Mouse (Mus musculus) testis, adult 2 months (tissue): Measurements from ENCODE around the gene Nit2. TPM values are rescaled to one million over a fixed set of nuclear protein-coding genes. Genes with fewer than 3 reads are reported as not detected.
A peak's percentile ranks its signal among the peaks of the same experiment; 100 is the strongest.

ENCODE experiments used
- H3K27ac ChIP-seq: fragments of 200-500 bp; 2 replicates; pipeline ENCODE4 v1.5.1; 2012; ENCODE audit warnings: low read depth, low read length; ENCODE audit not compliant: control insufficient read depth, insufficient read depth
- H3K27me3 ChIP-seq: fragments of 200-500 bp; 2 replicates; pipeline ENCODE4 v1.6.1; 2012; ENCODE audit warnings: mild to moderate bottlenecking, low read length, moderate library complexity; ENCODE audit not compliant: control insufficient read depth, insufficient read depth
- H3K36me3 ChIP-seq: fragments of 200-500 bp; 2 replicates; pipeline ENCODE4 v1.6.1; 2012; ENCODE audit warnings: mild to moderate bottlenecking, low read length; ENCODE audit not compliant: control insufficient read depth, insufficient read depth
- H3K4me1 ChIP-seq: fragments of 200-500 bp; 2 replicates; pipeline ENCODE4 v1.6.1; 2012; ENCODE audit warnings: low read length; ENCODE audit not compliant: control insufficient read depth, insufficient read depth
- H3K4me3 ChIP-seq: fragments of 200-500 bp; 2 replicates; pipeline ENCODE4 v1.5.1; 2012; ENCODE audit warnings: low read depth, mild to moderate bottlenecking, low read length, moderate library complexity, mixed read lengths; ENCODE audit not compliant: control insufficient read depth
- CTCF ChIP-seq: fragments of 200-500 bp; IDR thresholded peaks from 2 replicates; pipeline ENCODE4 v1.5.1; 2012; ENCODE audit warnings: low read depth, mild to moderate bottlenecking, inconsistent platforms, low read length, moderate library complexity; ENCODE audit not compliant: control insufficient read depth, insufficient read depth, insufficient replicate concordance
- POLR2A ChIP-seq: fragments of 200-500 bp; IDR thresholded peaks from 2 replicates; pipeline ENCODE4 v1.6.1; 2012; ENCODE audit warnings: low read depth, mild to moderate bottlenecking, inconsistent platforms, low read length, moderate library complexity; ENCODE audit not compliant: control insufficient read depth
- polyA plus RNA-seq: library from polyadenylated mRNA; depleted of rRNA; stranded (reverse); fragments of >200 nt; gene quantifications from 2 replicates; pipeline ENCODE4 v1.2.3, GENCODE M21; 2012

The Nit2 gene
- polyA plus RNA-seq, 1 experiment, result 6.0 TPM

DNA sequence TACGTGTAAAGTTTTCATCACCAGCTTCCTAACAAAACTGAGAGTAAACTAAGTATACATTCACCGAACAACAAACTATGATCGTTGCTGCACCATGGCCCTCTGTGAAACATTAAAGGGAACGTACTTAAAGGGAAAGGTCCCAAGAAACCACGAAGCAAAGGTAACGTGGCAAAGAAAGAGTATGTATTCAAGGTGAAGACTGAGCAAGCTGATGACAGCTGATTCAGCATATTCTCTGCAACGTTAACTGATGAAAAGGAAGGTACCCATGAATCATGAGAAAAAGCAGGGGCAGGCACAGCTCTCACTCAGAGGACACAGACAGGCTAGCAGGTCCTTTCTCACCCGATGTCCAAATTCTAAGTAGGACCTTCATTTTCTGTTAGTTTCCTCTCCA lies 23.2 kb upstream of the Nit2 start:
- no peaks in the 10 kb centered on the region for H3K4me1 ChIP-seq
- H3K4me3 ChIP-seq, result peak overlapping the region; percentile 75
- TF ChIP-seq CTCF (no peak), POLR2A (no peak)
- peaks cover 6% of the 10 kb centered on the region for H3K36me3 ChIP-seq
- no peaks in the 10 kb centered on the region for H3K27me3 ChIP-seq
- H3K27ac ChIP-seq, result no peak overlapping the region

DNA sequence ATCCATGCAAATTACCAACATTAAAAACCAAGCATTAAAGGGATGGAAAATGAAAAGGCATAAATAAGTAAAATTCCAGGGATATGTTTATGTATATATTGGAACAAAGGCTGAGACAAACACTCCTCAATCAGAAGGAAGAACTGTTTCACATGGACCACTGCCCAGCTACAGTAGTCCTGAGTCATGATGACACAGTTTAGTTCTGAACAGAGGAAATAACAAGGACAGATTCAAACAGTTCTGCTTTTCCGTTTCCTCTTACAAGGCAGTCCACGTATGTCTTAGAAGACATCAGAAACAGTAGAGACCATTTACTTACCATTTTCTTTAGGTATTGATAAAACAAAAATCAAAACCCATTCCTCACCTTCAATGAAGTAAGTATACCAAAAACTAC lies 22.4 kb upstream of the Nit2 start:
- peak overlapping the region; percentile 50; the same call in 1 of the 2 replicates for H3K4me3 ChIP-seq
- no peaks in the 10 kb centered on the region for H3K4me1 ChIP-seq
- H3K27me3 ChIP-seq, result no peaks in the 10 kb centered on the region
- H3K36me3 ChIP-seq, result peaks cover 6% of the 10 kb centered on the region
- no peak overlapping the region for H3K27ac ChIP-seq
- TF ChIP-seq CTCF (no peak), POLR2A (no peak)

DNA sequence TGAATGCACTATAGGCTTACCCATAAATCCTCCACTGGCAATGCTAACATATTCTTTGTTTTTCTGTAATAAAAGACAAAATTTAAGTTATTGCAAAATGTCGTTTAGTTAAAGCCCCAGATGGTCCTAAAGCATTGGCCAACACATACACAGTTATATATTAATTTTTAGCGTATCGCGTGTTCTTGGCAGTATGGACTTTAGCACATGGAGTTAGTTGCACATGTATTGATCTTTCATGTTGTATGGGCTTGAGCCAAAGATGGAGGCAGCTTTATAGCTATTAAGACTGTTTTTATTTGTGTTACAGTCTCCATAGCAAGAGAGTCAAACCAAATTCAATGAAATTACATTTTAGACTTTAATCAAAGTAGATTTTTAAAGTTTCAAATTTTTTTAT lies 19.5 kb upstream of the Nit2 start:
- Histone ChIP-seq H3K27me3 (no peaks in the 10 kb centered on the region), H3K4me3 (no peak overlapping the region), H3K36me3 (peaks cover 5% of the 10 kb centered on the region), H3K27ac (no peak overlapping the region), H3K4me1 (no peaks in the 10 kb centered on the region)
- TF ChIP-seq POLR2A (no peak), CTCF (no peak)

DNA sequence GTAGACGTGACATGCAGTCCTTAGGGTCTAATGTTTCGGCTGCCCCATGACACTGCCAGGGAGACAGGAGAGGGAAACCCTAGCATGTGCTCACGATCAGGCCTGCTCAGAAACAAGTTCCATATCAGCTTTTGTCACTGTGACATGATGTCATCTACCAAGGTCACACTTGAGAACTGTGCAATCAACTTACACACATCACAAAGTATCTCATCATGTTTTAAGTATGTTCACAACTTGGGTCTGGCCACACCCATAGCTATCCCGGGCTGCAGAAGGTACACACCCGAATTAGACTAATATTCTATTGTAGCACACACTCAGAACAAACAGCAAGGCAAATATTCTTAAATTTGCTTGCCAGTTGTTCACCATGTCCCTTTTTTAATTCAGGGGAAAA lies 14.9 kb upstream of the Nit2 start:
- Histone ChIP-seq H3K27ac (no peak overlapping the region), H3K4me1 (no peaks in the 10 kb centered on the region), H3K27me3 (no peaks in the 10 kb centered on the region), H3K36me3 (peaks cover 4% of the 10 kb centered on the region; the same call in 1 of the 2 replicates), H3K4me3 (no peak overlapping the region)
- no peak for TF ChIP-seq POLR2A
- no peak for TF ChIP-seq CTCF

DNA sequence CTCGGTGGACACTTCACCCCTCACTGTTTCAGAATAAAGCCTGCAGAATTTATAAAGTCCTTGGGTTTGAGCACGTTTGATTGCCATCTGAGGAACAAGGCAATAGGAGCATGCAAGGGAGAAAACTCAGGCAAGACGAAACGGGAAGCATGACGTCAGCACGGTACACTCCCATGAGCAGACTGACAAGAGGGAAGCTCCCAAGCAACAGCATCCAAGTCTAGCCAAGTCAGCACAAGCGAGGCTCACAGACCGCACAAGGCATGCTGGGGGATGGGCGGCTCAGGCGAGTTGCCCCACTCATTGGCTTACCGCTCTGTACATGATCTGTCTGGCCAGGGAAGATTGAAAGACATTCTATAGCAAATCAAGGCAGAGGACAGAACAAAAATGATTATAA lies 14.0 kb upstream of the Nit2 start:
- no peak for TF ChIP-seq CTCF
- no peak for TF ChIP-seq POLR2A
- Histone ChIP-seq H3K4me3 (no peak overlapping the region), H3K36me3 (peaks cover 4% of the 10 kb centered on the region; the same call in 1 of the 2 replicates), H3K27ac (no peak overlapping the region), H3K27me3 (no peaks in the 10 kb centered on the region), H3K4me1 (no peaks in the 10 kb centered on the region)

DNA sequence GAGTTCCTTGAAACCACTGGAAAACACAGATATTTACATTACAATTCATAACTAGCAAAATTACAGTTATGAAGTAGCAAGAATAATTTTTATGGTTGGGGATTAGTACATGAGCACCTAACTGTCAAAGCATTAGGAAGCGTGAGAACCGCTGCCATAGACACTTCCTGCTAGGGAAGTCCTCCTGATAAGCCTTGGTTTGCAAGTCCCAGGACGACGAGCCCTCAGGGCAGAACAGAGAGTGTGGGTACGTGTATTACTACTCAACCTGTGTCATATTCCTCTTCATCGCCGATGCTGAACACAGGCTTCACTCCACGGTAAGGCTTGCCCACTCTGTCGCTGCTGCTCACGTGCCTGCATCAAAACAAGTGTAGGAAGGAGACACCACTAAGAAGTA lies 10.5 kb upstream of the Nit2 start:
- Histone ChIP-seq H3K27ac (no peak overlapping the region), H3K27me3 (no peaks in the 10 kb centered on the region), H3K4me3 (no peak overlapping the region), H3K4me1 (no peaks in the 10 kb centered on the region), H3K36me3 (no peaks in the 10 kb centered on the region)
- no peak for TF ChIP-seq POLR2A
- no peak for TF ChIP-seq CTCF

DNA sequence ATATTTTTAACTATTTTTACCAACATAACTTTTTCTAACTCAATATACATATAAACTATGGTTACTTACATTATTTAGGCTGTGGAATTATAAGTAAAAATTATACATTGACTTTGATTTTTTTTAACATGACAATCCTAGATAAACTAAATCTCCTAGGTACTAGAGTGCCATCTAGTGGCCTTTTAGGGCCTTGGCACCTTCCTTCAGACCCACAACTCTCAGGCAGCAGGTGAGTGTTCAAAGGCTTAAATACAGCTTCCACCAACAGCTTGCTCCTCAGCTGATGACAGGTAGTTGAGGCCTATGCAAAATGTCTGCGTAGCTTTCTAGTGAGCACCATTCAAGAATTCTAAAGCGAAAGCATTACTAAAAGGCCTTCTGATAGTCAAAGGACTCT lies 10.1 kb upstream of the Nit2 start:
- Histone ChIP-seq H3K4me3 (no peak overlapping the region), H3K27me3 (no peaks in the 10 kb centered on the region), H3K27ac (no peak overlapping the region), H3K4me1 (no peaks in the 10 kb centered on the region), H3K36me3 (no peaks in the 10 kb centered on the region)
- no peak for TF ChIP-seq CTCF
- no peak for TF ChIP-seq POLR2A

DNA sequence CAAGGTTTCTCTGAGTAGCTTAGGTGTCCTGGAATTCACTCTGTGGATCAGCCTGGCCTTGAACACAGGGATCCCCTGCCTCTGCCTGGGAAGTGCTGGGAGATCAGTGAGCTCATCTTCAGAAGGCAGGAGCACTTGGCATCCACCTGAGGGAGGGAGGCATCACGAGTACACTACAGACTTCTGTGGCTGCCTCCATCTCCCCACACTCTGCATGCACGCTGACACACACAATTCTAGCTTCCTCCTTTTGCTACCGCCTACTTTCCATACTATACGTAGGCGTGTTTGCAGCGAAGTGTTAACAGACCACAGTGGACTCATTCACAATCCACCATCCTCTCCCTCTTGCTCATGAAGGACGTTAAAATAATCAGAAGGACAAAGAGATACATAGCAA lies 9.1 kb upstream of the Nit2 start:
- H3K27me3 ChIP-seq, result no peaks in the 10 kb centered on the region
- no peak overlapping the region for H3K4me3 ChIP-seq
- H3K36me3 ChIP-seq, result no peaks in the 10 kb centered on the region
- no peak overlapping the region for H3K27ac ChIP-seq
- no peaks in the 10 kb centered on the region for H3K4me1 ChIP-seq
- no peak for TF ChIP-seq POLR2A
- no peak for TF ChIP-seq CTCF
